Mouse (Mus musculus): ENCODE results near the gene Rpf2. TPM values are rescaled to one million over a fixed set of nuclear protein-coding genes. Genes with fewer than 3 reads are reported as not detected.

The Rpf2 gene
- polyA plus RNA-seq (2015; fragmentation: Nextera tagmentation; extraction: Ambion mirVana): 83.9 and 84.4 TPM in 2 replicates

DNA sequence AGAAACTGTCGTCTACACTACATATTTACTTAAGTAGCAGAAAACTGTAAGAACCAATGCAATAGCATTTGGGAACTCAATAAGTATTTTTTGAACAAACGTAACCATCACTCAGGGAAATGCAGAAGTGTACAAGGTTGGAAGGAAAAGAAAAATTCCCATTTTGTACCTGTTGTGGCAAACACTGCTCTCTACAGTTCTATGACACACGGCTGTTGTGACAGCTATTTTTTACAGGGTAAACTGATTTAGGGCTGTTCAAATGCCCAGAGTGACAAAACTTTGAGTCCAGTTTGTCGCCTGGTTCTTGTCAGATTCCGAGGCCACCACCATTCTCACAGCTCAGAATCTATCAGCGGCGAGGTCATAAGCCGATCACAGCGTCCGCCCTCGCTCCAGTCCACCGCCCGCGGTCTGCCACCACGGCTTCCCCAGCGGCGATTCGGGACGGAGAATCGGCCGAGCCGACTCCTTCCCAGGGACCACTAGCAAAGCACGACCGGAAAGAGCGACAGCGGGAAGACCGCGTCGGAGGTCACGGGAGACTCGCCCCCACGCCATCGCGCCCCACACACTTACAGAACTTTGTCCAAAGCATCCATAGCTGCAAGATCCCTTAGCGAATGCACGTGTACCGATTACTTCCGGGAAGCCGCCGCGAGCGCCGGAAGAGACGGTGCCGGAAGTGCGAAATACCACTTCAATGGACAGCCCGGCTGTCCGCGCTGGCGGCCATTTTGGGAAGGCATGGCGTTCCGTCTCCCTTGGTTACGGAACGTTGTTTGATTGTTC, at the start of gene Rpf2:
TSS of gene Rpf2 (minus strand) at position 663 of the 792 bp plus-strand sequence.
- H3K4me2 ChIP-seq: peak within 1 kb of the TSS; percentile 82
- H3K9ac ChIP-seq: peak within 1 kb of the TSS; percentile 77
- H3K27me3 ChIP-seq: no peaks in the 10 kb centered on the region
- peaks cover 65% of the 10 kb centered on the region for H3K36me3 ChIP-seq
- peak within 1 kb of the TSS; percentile 81 for H3K4me3 ChIP-seq
- ATAC-seq (ENCODE audit: low read depth): peak; percentile 96
- peak within 1 kb of the TSS; percentile 74 for H3K27ac ChIP-seq (replicated peaks)
- WGBS: under 1% methylated on average over 54 of the region's 54 CpGs
- H3K9me3 ChIP-seq: no peaks in the 10 kb centered on the region
- peaks cover 13% of the 10 kb centered on the region for H3K4me1 ChIP-seq (replicated peaks)

DNA sequence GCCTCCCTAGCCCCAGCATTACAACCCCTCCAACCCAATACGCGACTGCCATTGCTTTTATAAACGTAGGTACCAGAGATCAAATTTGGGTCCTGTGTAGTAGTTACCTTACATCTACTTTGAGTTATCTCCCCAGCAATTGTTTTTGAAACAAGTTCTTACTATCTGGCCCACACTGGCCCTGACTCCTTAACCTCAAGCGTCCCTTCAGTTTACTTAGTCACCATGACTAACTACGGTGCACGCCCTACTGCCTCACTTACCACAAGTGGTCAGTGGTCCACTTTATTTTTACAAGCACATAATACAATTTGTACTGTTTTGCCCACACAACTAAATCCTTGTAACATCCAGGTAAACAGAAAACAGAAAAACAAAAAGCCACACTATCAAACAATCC, 45.8 kb upstream of the Rpf2 start:
- Histone ChIP-seq H3K36me3 (peaks cover 29% of the 10 kb centered on the region), H3K9ac (no peak overlapping the region), H3K27ac (replicated peaks) (no peak overlapping the region), H3K4me2 (no peak overlapping the region), H3K9me3 (no peaks in the 10 kb centered on the region), H3K27me3 (no peaks in the 10 kb centered on the region), H3K4me3 (no peak overlapping the region), H3K4me1 (replicated peaks) (peaks cover 17% of the 10 kb centered on the region)
- ATAC-seq (ENCODE audit: low read depth): no peak
- 96% methylated on average over 6 of the region's 6 CpGs for WGBS

DNA sequence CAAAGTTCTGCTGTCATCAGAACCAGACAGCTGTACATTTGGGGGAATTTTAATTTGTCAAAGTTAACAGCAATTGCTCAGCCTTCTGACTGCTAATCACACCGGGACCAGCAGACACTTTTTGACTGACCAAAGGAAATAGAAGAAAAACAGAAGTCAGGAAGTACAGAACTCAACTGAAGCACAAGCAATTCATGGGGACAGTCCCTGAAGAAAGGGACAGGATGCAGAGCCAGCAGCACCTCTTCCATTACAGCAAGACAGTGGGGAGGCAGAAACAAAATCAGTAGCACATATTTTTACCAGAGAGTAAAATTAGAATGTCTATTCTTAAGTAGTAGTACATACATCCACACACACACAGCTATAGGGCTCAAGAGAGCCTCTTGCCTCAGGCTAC, 39.9 kb upstream of the Rpf2 start:
- Histone ChIP-seq H3K27ac (replicated peaks) (no peak overlapping the region), H3K9ac (no peak overlapping the region), H3K4me3 (no peak overlapping the region), H3K4me2 (no peak overlapping the region), H3K36me3 (peaks cover 49% of the 10 kb centered on the region), H3K4me1 (replicated peaks) (no peaks in the 10 kb centered on the region), H3K9me3 (no peaks in the 10 kb centered on the region), H3K27me3 (no peaks in the 10 kb centered on the region)
- ATAC-seq (ENCODE audit: low read depth): no peak
- WGBS: 95% methylated on average over 1 of the region's 1 CpGs

DNA sequence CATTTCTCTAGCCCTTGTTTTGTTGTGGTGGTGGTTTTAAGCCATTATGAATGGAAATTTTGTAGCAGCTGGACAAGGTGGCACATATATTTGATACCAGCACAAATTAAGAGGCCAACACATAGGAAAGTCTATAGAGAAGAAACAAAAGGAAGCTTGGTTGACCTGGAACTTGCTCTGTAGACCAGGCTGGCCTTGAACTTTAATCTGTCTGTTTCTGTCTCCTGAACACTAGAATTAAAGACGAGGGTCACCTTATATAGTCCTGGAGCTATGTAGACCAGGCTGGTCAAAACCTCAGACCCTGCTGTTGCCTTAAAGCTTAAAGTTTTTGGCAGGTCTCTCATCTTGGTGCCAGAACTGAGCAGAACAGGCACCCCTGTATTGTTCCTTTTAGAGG, 38.7 kb upstream of the Rpf2 start:
- Histone ChIP-seq H3K4me3 (no peak overlapping the region), H3K4me1 (replicated peaks) (no peaks in the 10 kb centered on the region), H3K4me2 (no peak overlapping the region), H3K27me3 (no peaks in the 10 kb centered on the region), H3K36me3 (peaks cover 37% of the 10 kb centered on the region), H3K9ac (no peak overlapping the region), H3K9me3 (no peaks in the 10 kb centered on the region), H3K27ac (replicated peaks) (no peak overlapping the region)
- no peak for ATAC-seq (ENCODE audit: low read depth)
- WGBS: 92% methylated on average over 1 of the region's 1 CpGs

DNA sequence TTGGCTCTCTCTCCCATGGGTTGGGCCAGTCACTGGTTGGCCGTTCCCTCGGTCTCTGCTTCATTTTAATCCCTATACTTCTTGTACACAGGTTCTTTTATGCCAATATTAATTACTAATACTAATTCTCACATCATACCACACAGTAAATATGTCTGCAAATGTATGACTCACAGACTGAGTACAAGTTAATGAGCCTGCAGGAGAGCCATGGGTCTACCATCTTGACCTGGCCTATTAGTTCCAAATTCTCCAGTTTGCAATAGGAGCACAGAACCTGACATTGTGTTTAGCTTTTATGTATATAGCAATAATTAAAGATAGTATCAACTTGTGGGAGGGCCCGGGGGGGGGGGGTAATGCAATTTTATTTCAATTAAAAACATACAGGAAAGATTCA, 38.2 kb upstream of the Rpf2 start:
- Histone ChIP-seq H3K4me3 (no peak overlapping the region), H3K9me3 (no peaks in the 10 kb centered on the region), H3K27ac (replicated peaks) (no peak overlapping the region), H3K36me3 (peaks cover 35% of the 10 kb centered on the region), H3K4me2 (no peak overlapping the region), H3K4me1 (replicated peaks) (no peaks in the 10 kb centered on the region), H3K9ac (no peak overlapping the region), H3K27me3 (no peaks in the 10 kb centered on the region)
- ATAC-seq (ENCODE audit: low read depth): no peak
- 92% methylated on average over 3 of the region's 3 CpGs for WGBS

DNA sequence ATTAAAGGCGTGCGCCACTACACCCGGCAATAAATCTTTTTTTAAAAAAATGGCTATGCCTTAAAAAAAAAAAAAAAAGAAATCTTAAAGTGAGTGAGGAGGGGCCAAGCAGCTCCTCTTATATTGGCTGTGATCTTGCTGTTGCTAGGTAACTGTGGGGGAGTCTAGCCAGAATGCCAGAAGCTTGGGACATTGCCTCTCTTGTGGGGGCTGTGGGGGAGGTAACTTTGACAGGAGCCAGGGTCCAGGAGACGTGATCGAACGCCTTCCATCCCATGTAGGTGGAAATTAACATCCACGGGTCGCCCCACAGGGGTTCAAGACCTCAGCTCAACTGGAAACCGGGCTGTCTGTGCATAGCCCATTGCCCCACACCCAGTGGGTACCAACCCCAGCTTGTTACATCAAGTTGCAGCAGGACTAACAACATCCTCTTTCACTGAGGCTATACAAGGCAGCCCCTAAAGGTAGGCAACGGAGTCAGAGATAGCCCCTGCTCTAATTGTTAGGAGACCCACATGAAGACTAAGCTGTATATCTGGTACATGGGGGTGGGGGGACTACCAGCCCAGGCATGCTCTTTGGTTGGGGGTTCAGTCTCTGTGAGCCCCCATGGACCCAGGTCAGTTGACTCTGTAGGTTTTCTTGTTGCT, 37.5 kb upstream of the Rpf2 start:
- H3K4me1 ChIP-seq (replicated peaks): no peaks in the 10 kb centered on the region
- ATAC-seq (ENCODE audit: low read depth): peak; percentile 32; the same call in 1 of the 2 replicates
- 80% methylated on average over 10 of the region's 10 CpGs for WGBS
- no peak overlapping the region for H3K4me3 ChIP-seq
- H3K4me2 ChIP-seq: no peak overlapping the region
- H3K27me3 ChIP-seq: no peaks in the 10 kb centered on the region
- no peaks in the 10 kb centered on the region for H3K9me3 ChIP-seq
- no peak overlapping the region for H3K9ac ChIP-seq
- no peak overlapping the region for H3K27ac ChIP-seq (replicated peaks)
- H3K36me3 ChIP-seq: peaks cover 28% of the 10 kb centered on the region

DNA sequence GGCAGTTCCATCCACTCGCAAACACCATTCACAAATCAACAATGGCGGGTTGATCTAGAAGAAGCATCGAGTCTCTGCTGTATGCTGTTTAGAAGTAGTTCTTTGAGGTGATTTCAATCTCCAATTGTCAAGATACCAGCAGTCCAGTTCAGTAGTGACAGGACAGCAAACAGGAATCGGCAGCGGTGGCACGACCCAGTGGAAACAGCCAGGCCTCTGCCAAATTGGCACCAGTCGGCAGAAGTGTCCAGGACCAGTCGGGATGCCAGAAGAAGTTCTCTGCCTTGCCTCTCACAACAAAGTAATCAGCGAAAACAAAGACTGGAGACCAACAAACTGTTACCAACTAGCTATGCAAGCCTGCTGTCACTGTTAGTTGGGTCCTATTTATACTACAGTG, 36.8 kb upstream of the Rpf2 start:
- Histone ChIP-seq H3K4me3 (no peak overlapping the region), H3K27me3 (no peaks in the 10 kb centered on the region), H3K27ac (replicated peaks) (no peak overlapping the region), H3K9ac (no peak overlapping the region), H3K4me2 (no peak overlapping the region), H3K36me3 (peaks cover 28% of the 10 kb centered on the region), H3K9me3 (no peaks in the 10 kb centered on the region), H3K4me1 (replicated peaks) (no peaks in the 10 kb centered on the region)
- 91% methylated on average over 9 of the region's 9 CpGs for WGBS
- ATAC-seq (ENCODE audit: low read depth): no peak

DNA sequence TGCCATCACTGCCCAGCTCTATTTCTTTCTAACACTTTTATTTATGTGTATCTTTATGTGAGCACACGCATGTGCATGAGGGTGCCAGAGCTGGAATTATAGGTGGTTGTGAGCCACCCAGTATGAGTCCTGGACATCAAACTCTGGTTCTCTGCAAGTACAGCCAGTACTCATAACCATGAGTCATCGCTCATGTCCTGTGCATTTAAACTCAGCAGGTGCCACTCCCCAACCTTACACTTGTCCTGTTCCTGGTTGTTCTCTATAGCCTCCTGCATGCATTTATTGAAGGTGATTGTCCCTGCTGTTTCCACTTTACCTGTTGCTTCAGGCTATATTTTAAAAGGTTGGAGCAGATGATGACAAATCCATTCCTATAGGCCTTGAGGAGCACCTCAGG, 34.7 kb upstream of the Rpf2 start:
- Histone ChIP-seq H3K27me3 (no peaks in the 10 kb centered on the region), H3K36me3 (peaks cover 21% of the 10 kb centered on the region), H3K4me2 (no peak overlapping the region), H3K9me3 (no peaks in the 10 kb centered on the region), H3K4me3 (no peak overlapping the region), H3K9ac (no peak overlapping the region), H3K27ac (replicated peaks) (no peak overlapping the region), H3K4me1 (replicated peaks) (no peaks in the 10 kb centered on the region)
- no peak for ATAC-seq (ENCODE audit: low read depth)
- WGBS: 98% methylated on average over 2 of the region's 2 CpGs

DNA sequence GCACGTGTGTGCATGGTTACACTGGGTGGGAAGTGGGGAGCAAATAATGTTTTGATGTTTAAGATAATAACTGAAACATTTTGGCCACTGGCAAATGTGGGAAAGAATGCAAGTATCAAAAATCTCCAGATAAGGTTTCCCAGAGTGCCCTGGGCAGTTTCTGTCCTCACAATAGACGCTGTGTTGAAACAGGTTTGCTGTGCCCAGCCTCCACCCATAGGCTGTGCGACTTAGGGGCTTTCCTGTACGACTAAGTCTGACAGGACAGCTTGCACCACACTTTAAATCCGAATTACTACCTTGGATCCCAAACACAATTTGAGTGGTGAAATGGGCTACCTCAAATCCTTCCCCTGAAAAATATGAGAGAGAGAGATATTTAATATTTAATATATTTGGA, 31.5 kb upstream of the Rpf2 start:
- Histone ChIP-seq H3K4me1 (replicated peaks) (no peaks in the 10 kb centered on the region), H3K4me3 (no peak overlapping the region), H3K4me2 (no peak overlapping the region), H3K27me3 (no peaks in the 10 kb centered on the region), H3K9ac (no peak overlapping the region), H3K27ac (replicated peaks) (no peak overlapping the region), H3K36me3 (0 out of 2 replicates have a peak, but pooled peaks cover 4% of the 10 kb centered on the region), H3K9me3 (no peaks in the 10 kb centered on the region)
- WGBS: 68% methylated on average over 5 of the region's 5 CpGs
- no peak for ATAC-seq (ENCODE audit: low read depth)

DNA sequence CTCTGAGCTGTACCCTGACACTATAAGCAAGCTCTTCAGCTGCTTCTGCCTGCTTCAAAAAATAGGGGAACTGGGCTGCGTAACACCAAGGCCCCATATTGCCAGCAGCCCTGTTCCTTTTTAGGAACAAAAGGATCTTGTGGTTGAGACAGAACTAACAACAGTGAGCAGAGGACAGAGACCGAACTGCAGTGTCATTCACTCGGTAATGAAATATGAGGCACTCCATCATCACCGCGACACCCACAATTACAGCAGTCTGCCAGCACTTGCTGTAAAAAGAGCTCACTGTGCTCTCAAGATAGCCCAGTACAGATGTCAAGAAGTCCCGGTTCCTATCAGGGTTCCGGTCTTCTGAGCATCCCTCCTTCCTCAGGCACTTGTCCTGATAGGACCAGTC, 29.2 kb upstream of the Rpf2 start:
- H3K4me3 ChIP-seq: no peak overlapping the region
- H3K4me2 ChIP-seq: no peak overlapping the region
- no peak for ATAC-seq (ENCODE audit: low read depth)
- H3K27me3 ChIP-seq: no peaks in the 10 kb centered on the region
- no peak overlapping the region for H3K27ac ChIP-seq (replicated peaks)
- no peaks in the 10 kb centered on the region for H3K36me3 ChIP-seq
- no peak overlapping the region for H3K9ac ChIP-seq
- WGBS: 62% methylated on average over 7 of the region's 7 CpGs
- no peaks in the 10 kb centered on the region for H3K9me3 ChIP-seq
- no peaks in the 10 kb centered on the region for H3K4me1 ChIP-seq (replicated peaks)

DNA sequence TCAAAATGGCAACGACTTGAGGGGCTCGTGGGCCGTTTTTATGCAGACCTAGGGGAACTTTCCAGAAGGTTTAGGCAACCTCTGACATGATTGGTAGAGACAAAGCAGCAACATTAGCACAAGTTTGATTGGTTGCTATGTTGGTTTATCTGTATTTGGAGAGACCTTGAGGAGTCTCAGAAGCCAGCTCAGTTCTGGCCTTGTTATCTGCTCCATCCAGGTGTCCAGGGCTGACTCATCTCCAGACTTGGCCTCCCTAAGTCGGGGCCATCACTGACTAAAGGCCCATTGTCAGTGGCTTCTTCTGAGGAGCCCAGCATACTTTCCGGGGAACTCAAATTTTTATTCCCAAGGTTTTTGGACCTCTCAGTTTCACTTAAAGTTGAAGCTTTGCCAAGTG, 27.1 kb upstream of the Rpf2 start:
- ATAC-seq (ENCODE audit: low read depth): no peak
- H3K27me3 ChIP-seq: no peaks in the 10 kb centered on the region
- no peak overlapping the region for H3K4me3 ChIP-seq
- 74% methylated on average over 5 of the region's 5 CpGs for WGBS
- H3K9ac ChIP-seq: no peak overlapping the region
- H3K9me3 ChIP-seq: no peaks in the 10 kb centered on the region
- H3K4me1 ChIP-seq (replicated peaks): no peaks in the 10 kb centered on the region
- no peaks in the 10 kb centered on the region for H3K36me3 ChIP-seq
- no peak overlapping the region for H3K4me2 ChIP-seq
- H3K27ac ChIP-seq (replicated peaks): no peak overlapping the region

DNA sequence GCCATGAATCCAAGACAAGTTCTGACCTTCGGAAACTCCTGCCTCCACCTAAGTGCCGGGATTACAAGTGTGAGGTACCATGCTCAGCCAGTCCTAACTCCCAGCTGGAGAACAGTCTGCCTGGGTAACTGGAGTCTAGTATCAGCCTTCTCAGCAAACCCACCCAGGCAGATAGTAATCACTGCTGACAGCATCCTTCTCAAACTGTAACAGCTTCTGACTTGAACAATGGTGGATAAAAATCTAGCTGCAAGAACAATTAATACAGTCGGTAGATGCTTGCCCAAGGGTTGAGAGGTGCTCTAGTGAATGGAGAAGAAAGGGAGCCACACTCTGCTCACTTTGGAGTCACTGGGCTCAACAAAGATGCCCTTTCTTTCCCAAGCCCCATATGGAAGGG, 24.4 kb upstream of the Rpf2 start:
- Histone ChIP-seq H3K9ac (no peak overlapping the region), H3K4me3 (no peak overlapping the region), H3K4me1 (replicated peaks) (no peaks in the 10 kb centered on the region), H3K27me3 (no peaks in the 10 kb centered on the region), H3K9me3 (no peaks in the 10 kb centered on the region), H3K36me3 (no peaks in the 10 kb centered on the region), H3K4me2 (no peak overlapping the region), H3K27ac (replicated peaks) (no peak overlapping the region)
- no peak for ATAC-seq (ENCODE audit: low read depth)
- WGBS: 89% methylated on average over 3 of the region's 3 CpGs
